Mouse (Mus musculus) heart, embryonic 10.5 days (tissue): ENCODE results near the gene Adcy6. TPM values are rescaled to one million over a fixed set of nuclear protein-coding genes. Genes with fewer than 3 reads are reported as not detected.
A peak's percentile ranks its signal among the peaks of the same experiment; 100 is the strongest.

Source experiments
- DNase-seq: peaks from one replicate; pipeline ENCODE4 v3.0.0-alpha.2; 2017; ENCODE audit warnings: low spot score
- H3K27ac ChIP-seq: fragments of 300-500 bp; sonication (generic); 2 replicates; pipeline ENCODE4 v1.5.1; 2016; ENCODE audit warnings: mild to moderate bottlenecking
- H3K27me3 ChIP-seq: fragments of 300-500 bp; sonication (generic); 2 replicates; pipeline ENCODE4 v1.6.1; 2016; ENCODE audit warnings: mild to moderate bottlenecking; ENCODE audit not compliant: poor library complexity, insufficient read depth, severe bottlenecking
- H3K36me3 ChIP-seq: fragments of 300-500 bp; sonication (generic); 2 replicates; pipeline ENCODE4 v1.6.1; 2016; ENCODE audit warnings: mild to moderate bottlenecking, moderate library complexity
- H3K4me1 ChIP-seq: fragments of 300-500 bp; sonication (generic); 2 replicates; pipeline ENCODE4 v1.6.1; 2016; ENCODE audit warnings: mild to moderate bottlenecking
- H3K4me3 ChIP-seq: fragments of 300-500 bp; sonication (generic); 2 replicates; pipeline ENCODE4 v1.5.1; 2016; ENCODE audit warnings: mild to moderate bottlenecking, moderate library complexity
- H3K9me3 ChIP-seq: fragments of 300-500 bp; sonication (generic); 2 replicates; pipeline ENCODE4 v1.6.1; 2016; ENCODE audit warnings: mild to moderate bottlenecking, moderate library complexity
- WGBS: fragments of 180-500 bp; shearing (Covaris S2); methylation state at CpG from one replicate; pipeline ENCODE4 v1.1.7; 2016; 5-methylcytosine and 5-hydroxymethylcytosine counted together
- polyA plus RNA-seq: library from polyadenylated mRNA; unstranded; fragments of >200 nt; fragmentation: Nextera tagmentation; extraction: Ambion mirVana; gene quantifications from 2 replicates; pipeline ENCODE4 v1.2.1, GENCODE M21; 2016

Gene Adcy6
- polyA plus RNA-seq, result 25.5 and 33.5 TPM in 2 replicates

DNA sequence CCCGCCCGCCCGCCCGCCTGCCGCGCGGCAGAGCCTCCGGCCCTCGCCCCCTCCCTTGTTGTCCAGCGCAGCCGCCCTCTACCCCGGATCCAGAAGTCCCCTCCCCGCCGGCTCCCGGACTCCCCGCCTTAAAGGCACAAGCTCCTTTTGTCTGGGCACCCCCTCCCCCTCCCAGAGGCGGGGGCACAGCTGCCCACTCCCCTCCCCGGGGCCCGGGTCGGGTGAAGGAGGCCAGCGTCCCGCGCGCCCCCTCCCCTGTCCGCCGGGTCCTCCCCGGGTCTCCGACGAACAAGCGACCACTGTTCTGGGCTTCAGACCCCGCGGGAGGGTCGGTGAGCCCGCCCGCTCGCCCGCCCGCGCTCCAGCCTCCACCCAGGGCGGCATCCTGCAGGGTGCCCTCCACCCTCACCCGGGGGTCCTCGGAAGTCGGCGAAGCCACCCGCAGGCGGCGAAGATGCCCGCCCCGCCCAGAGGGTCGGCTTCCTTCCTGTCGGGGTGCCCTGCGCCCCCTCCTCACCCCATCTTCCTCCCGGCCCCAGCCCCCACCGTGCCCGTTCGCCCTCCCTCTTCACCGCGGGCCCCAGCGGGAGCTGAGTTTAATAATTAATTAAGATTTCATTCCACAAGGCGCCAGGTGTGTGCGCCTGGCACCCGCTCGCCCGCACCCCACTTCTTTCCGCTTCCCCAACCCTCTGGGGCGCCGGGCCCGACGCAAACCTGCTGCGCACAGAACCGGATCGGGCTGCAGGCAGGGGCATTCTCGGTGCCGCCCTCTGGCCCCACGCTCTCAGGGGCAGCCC lies at the start of gene Adcy6:
TSS of gene Adcy6 (minus strand) at position 746 of the 800 bp plus-strand sequence.
- no peaks in the 10 kb centered on the region for H3K27me3 ChIP-seq
- H3K4me1 ChIP-seq, result peaks cover 46% of the 10 kb centered on the region
- WGBS, result 2% methylated on average over 74 of the region's 75 CpGs
- no peaks in the 10 kb centered on the region for H3K9me3 ChIP-seq
- H3K36me3 ChIP-seq, result peaks cover 12% of the 10 kb centered on the region
- DNase-seq, result peak; percentile 90
- peak within 1 kb of the TSS; percentile 89 for H3K4me3 ChIP-seq
- H3K27ac ChIP-seq, result peak within 1 kb of the TSS; percentile 98

DNA sequence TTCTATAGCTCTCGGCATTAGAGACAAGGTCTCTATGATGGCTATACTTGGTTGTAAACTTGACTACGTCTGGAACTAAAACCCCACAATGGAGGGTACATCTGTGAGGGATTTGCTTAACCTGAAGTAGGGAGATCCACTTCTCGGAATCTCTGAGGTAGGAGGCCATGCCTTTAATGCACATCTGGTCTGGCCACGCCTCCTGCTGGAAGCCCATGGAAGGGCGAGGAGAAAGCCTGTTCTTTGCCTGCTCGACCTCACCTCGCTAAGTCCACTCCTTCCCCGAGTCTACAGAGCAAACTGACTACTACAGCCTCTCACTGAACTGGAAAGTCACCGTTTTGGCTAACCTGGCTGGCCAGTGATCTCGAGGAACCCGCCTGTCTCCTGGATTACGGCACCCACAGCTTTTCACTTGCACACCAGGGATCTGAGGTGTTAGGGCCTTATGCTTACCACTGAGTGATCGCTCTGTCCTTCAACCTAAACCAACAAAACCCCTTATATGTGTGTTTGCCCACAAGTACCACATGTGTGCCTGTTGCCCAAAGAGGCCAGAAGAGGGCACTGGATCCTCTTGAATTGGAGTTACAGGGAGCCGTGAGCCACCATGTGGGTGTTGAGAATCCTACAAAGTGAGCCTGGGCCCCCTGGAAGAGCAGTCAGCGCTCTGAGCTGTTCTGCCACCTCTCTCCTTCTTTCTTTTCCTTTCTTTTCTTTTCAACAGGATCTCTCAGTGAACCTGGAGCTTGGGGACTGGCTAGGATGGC lies 47.3 kb upstream of the Adcy6 start:
- no peaks in the 10 kb centered on the region for H3K9me3 ChIP-seq
- H3K4me1 ChIP-seq, result peaks cover 6% of the 10 kb centered on the region
- H3K36me3 ChIP-seq, result peaks cover 84% of the 10 kb centered on the region
- H3K27ac ChIP-seq, result no peak overlapping the region
- H3K27me3 ChIP-seq, result no peaks in the 10 kb centered on the region
- no peak overlapping the region for H3K4me3 ChIP-seq
- 84% methylated on average over 15 of the region's 15 CpGs for WGBS
- DNase-seq, result no peak

GRCm38 (mm10) chr15:98652174-98652573 lies 42.3 kb upstream of the Adcy6 start:
- no peaks in the 10 kb centered on the region for H3K9me3 ChIP-seq
- WGBS, result 95% methylated on average over 8 of the region's 8 CpGs
- H3K4me3 ChIP-seq, result no peak overlapping the region
- H3K4me1 ChIP-seq, result no peaks in the 10 kb centered on the region
- no peaks in the 10 kb centered on the region for H3K27me3 ChIP-seq
- H3K27ac ChIP-seq, result no peak overlapping the region
- DNase-seq, result no peak
- H3K36me3 ChIP-seq, result peaks cover 100% of the 10 kb centered on the region

- Histone ChIP-seq H3K4me3 (no peak overlapping the region), H3K9me3 (no peaks in the 10 kb centered on the region), H3K36me3 (peaks cover 100% of the 10 kb centered on the region), H3K27ac (no peak overlapping the region), H3K27me3 (no peaks in the 10 kb centered on the region), H3K4me1 (no peaks in the 10 kb centered on the region)
- WGBS, result 90% methylated on average over 15 of the region's 15 CpGs
- no peak for DNase-seq
Measured at GRCm38 (mm10) chr15:98651431-98651830, 41.6 kb upstream of the Adcy6 start.

GRCm38 (mm10) chr15:98648071-98648470 lies 38.2 kb upstream of the Adcy6 start:
- no peak for DNase-seq
- H3K36me3 ChIP-seq, result peaks cover 98% of the 10 kb centered on the region
- H3K27ac ChIP-seq, result no peak overlapping the region
- no peaks in the 10 kb centered on the region for H3K27me3 ChIP-seq
- H3K4me1 ChIP-seq, result no peaks in the 10 kb centered on the region
- no peaks in the 10 kb centered on the region for H3K9me3 ChIP-seq
- no peak overlapping the region for H3K4me3 ChIP-seq
- WGBS, result 90% methylated on average over 3 of the region's 3 CpGs

DNA sequence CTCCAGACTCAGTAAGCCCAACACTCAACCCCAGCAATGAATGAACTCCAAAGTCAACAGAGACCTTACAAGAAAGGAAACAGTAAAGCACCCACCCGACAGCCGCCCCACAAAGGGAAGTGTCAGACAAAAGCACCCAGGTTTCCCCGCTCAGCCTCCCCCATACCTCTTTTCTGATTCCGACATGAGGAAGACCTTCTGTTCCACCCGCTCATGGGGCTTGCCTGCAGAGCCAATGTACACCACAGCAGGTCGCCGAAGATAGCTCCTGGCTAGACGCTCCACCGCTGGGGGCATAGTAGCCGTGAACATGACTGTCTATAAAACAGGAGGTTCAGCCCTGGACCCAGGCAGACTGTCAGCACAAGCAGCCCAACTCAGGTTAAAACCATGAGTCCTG lies 37.4 kb upstream of the Adcy6 start:
- no peaks in the 10 kb centered on the region for H3K9me3 ChIP-seq
- 89% methylated on average over 10 of the region's 10 CpGs for WGBS
- no peak for DNase-seq
- peaks cover 98% of the 10 kb centered on the region for H3K36me3 ChIP-seq
- no peaks in the 10 kb centered on the region for H3K27me3 ChIP-seq
- H3K4me1 ChIP-seq, result no peaks in the 10 kb centered on the region
- H3K4me3 ChIP-seq, result no peak overlapping the region
- H3K27ac ChIP-seq, result no peak overlapping the region

DNA sequence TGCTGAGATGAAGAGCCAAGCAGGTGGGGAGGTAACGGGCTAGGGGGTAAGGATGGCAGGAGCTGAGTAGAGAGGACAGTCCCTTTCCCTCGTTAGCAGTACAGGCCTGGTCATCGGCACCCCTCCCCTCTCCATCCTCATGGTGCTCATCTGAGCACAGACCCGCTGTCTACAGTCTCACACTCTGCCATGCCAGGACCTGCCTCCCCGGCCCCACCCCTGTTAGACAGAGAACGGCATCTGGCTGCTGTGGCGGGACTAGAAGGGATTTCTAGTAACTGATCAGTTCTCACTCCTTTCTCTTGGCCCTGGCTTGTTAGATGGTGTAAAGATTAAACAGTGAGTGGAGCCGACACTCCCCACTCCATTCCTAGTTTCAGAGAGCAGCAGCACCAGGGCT lies 36.9 kb upstream of the Adcy6 start:
- no peak for DNase-seq
- Histone ChIP-seq H3K4me3 (no peak overlapping the region), H3K27ac (no peak overlapping the region), H3K4me1 (no peaks in the 10 kb centered on the region), H3K9me3 (no peaks in the 10 kb centered on the region), H3K36me3 (peaks cover 98% of the 10 kb centered on the region), H3K27me3 (no peaks in the 10 kb centered on the region)
- WGBS, result 88% methylated on average over 8 of the region's 8 CpGs

GRCm38 (mm10) chr15:98645057-98646026 lies 35.5 kb upstream of the Adcy6 start:
- H3K27ac ChIP-seq, result no peak overlapping the region
- peaks cover 94% of the 10 kb centered on the region for H3K36me3 ChIP-seq
- H3K9me3 ChIP-seq, result no peaks in the 10 kb centered on the region
- WGBS, result 92% methylated on average over 24 of the region's 24 CpGs
- no peaks in the 10 kb centered on the region for H3K27me3 ChIP-seq
- H3K4me3 ChIP-seq, result no peak overlapping the region; the same call in 1 of the 2 replicates
- H3K4me1 ChIP-seq, result no peaks in the 10 kb centered on the region
- DNase-seq, result no peak

GRCm38 (mm10) chr15:98644406-98644805 lies 34.5 kb upstream of the Adcy6 start:
- Histone ChIP-seq H3K27me3 (no peaks in the 10 kb centered on the region), H3K36me3 (peaks cover 88% of the 10 kb centered on the region)
- WGBS, result 90% methylated on average over 12 of the region's 12 CpGs

GRCm38 (mm10) chr15:98640157-98640556 lies 30.3 kb upstream of the Adcy6 start:
- no peaks in the 10 kb centered on the region for H3K9me3 ChIP-seq
- peaks cover 28% of the 10 kb centered on the region for H3K27me3 ChIP-seq
- no peak overlapping the region for H3K4me3 ChIP-seq
- DNase-seq, result no peak
- no peak overlapping the region for H3K27ac ChIP-seq
- peaks cover 47% of the 10 kb centered on the region for H3K36me3 ChIP-seq
- WGBS, result 31% methylated on average over 8 of the region's 8 CpGs
- H3K4me1 ChIP-seq, result peaks cover 19% of the 10 kb centered on the region

More at GRCm38 (mm10) chr15:98644406-98644805, 34.5 kb upstream of the Adcy6 start:
- H3K4me3 ChIP-seq, result no peak overlapping the region
- no peak for DNase-seq
- no peak overlapping the region for H3K27ac ChIP-seq
- H3K9me3 ChIP-seq, result no peaks in the 10 kb centered on the region
- H3K4me1 ChIP-seq, result peaks cover 4% of the 10 kb centered on the region; the same call in 1 of the 2 replicates

GRCm38 (mm10) chr15:98637155-98637554 lies 27.3 kb upstream of the Adcy6 start:
- Histone ChIP-seq H3K9me3 (no peaks in the 10 kb centered on the region), H3K4me1 (peaks cover 47% of the 10 kb centered on the region), H3K4me3 (no peak overlapping the region), H3K27me3 (peaks cover 58% of the 10 kb centered on the region), H3K27ac (no peak overlapping the region), H3K36me3 (peaks cover 19% of the 10 kb centered on the region)
- WGBS, result 44% methylated on average over 3 of the region's 3 CpGs
- no peak for DNase-seq

- H3K27ac ChIP-seq, result 0 out of 2 replicates have a peak overlapping the region, but pooled peaks have one; percentile 32
- no peaks in the 10 kb centered on the region for H3K9me3 ChIP-seq
- DNase-seq, result no peak
- H3K4me1 ChIP-seq, result peaks cover 54% of the 10 kb centered on the region
- 0 out of 2 replicates have a peak overlapping the region, but pooled peaks have one; percentile 90 for H3K4me3 ChIP-seq
- peaks cover 13% of the 10 kb centered on the region for H3K36me3 ChIP-seq
- H3K27me3 ChIP-seq, result peaks cover 64% of the 10 kb centered on the region
- 49% methylated on average over 5 of the region's 5 CpGs for WGBS
Measured at GRCm38 (mm10) chr15:98636517-98636916, 26.6 kb upstream of the Adcy6 start.
